Mouse (Mus musculus) ES-E14 (cell line): Measurements from ENCODE around the gene Slit2. TPM values are rescaled to one million over a fixed set of nuclear protein-coding genes. Genes with fewer than 3 reads are reported as not detected.

Source experiments
- DNase-seq: peaks from one replicate; pipeline ENCODE4 v3.0.0-alpha.2; 2013; ENCODE audit warnings: low read depth, low spot score
- H3K27ac ChIP-seq: 2 replicates; pipeline ENCODE4 v1.5.1; 2012; ENCODE audit warnings: low read depth, mild to moderate bottlenecking, low read length, moderate library complexity, mixed read lengths; ENCODE audit not compliant: poor library complexity, insufficient read depth, severe bottlenecking
- H3K36me3 ChIP-seq: 2 replicates; pipeline ENCODE4 v1.6.1; 2012; ENCODE audit warnings: mild to moderate bottlenecking, low read length, moderate library complexity, mixed read lengths; ENCODE audit not compliant: control insufficient read depth, poor library complexity, insufficient read depth, severe bottlenecking
- H3K4me1 ChIP-seq, 2 experiments: fragments of 150-350 bp in 1 of 2; sonication (generic) in 1 of 2; 2 replicates each; pipeline ENCODE4 v1.6.1; 2012; ENCODE audit warnings: low read length in 2 of 2, mild to moderate bottlenecking in 1 of 2, mixed read lengths in 1 of 2; ENCODE audit not compliant: control insufficient read depth in 2 of 2, insufficient read depth in 2 of 2, poor library complexity in 1 of 2
- H3K4me3 ChIP-seq, 2 experiments: fragments of 150-350 bp in 1 of 2; sonication (generic) in 1 of 2; 2 replicates each; pipeline ENCODE4 v1.5.1; 2012; ENCODE audit warnings: low read length in 2 of 2, low read depth in 1 of 2, mild to moderate bottlenecking in 1 of 2, mixed read lengths in 1 of 2; ENCODE audit not compliant: insufficient read depth in 1 of 2, poor library complexity in 1 of 2, severe bottlenecking in 1 of 2
- H3K9ac ChIP-seq: 2 replicates; pipeline ENCODE4 v1.6.1; 2012; ENCODE audit warnings: low read depth, mild to moderate bottlenecking, low read length, mixed read lengths; ENCODE audit not compliant: poor library complexity, insufficient read depth, severe bottlenecking
- H3K9me3 ChIP-seq: fragments of 150-350 bp; sonication (generic); 2 replicates; pipeline ENCODE4 v1.6.1; 2012; ENCODE audit warnings: low read depth, mild to moderate bottlenecking, low read length; ENCODE audit not compliant: control insufficient read depth, insufficient read depth
- CHD2 ChIP-seq: IDR thresholded peaks from 2 replicates; pipeline ENCODE4 v1.6.1; 2014; ENCODE audit warnings: mild to moderate bottlenecking, low read depth, low read length, inconsistent platforms
- HCFC1 ChIP-seq: IDR thresholded peaks from 2 replicates; pipeline ENCODE4 v1.6.1; 2012; ENCODE audit warnings: low read length, inconsistent platforms, borderline replicate concordance; ENCODE audit not compliant: insufficient read depth
- MAFK ChIP-seq: IDR thresholded peaks from 2 replicates; pipeline ENCODE4 v1.6.1; 2014; ENCODE audit warnings: mild to moderate bottlenecking, low read depth, low read length, inconsistent platforms; ENCODE audit not compliant: insufficient read depth
- ZC3H11A ChIP-seq: IDR thresholded peaks from 2 replicates; pipeline ENCODE4 v1.6.1; 2012; ENCODE audit warnings: low read depth, mild to moderate bottlenecking, inconsistent platforms, low read length, borderline replicate concordance
- ZNF384 ChIP-seq: IDR thresholded peaks from 2 replicates; pipeline ENCODE4 v1.6.1; 2012; ENCODE audit warnings: low read depth, low read length, inconsistent platforms
- in situ Hi-C, 2 experiments: fragments of 600-800 bp; cut with MboI; formaldehyde crosslinking; loops; one replicate each; pipeline ENCODE4 v1.15.1; 2025; ENCODE audit warnings: low sequenced_read_pairs in 2 of 2, inconsistent platforms in 1 of 2; ENCODE audit not compliant: unreplicated experiment in 2 of 2
- total RNA-seq: library from RNA; depleted of rRNA; stranded (reverse); fragments of 300-350 nt; gene quantifications from 2 replicates; pipeline ENCODE4 v1.2.3, GENCODE M21; 2012

Slit2 gene
- total RNA-seq, 1 experiment: 4.6 TPM

GRCm38 (mm10) chr5:48058612-48059011 lies 75.7 kb downstream of the Slit2 start:
- Histone ChIP-seq H3K27ac (no peak overlapping the region), H3K9me3 (no peaks in the 10 kb centered on the region), H3K4me1 (no peaks in the 10 kb centered on the region), H3K9ac (no peak overlapping the region), H3K4me3 (no peak overlapping the region), H3K36me3 (no peaks in the 10 kb centered on the region)
- TF ChIP-seq HCFC1 (no peak), ZC3H11A (no peak), ZNF384 (no peak), CHD2 (no peak), MAFK (no peak)
- in situ Hi-C loops: no loop called here
- no peak for DNase-seq

- Histone ChIP-seq H3K9ac (no peak overlapping the region), H3K27ac (no peak overlapping the region), H3K36me3 (no peaks in the 10 kb centered on the region), H3K4me3 (no peak overlapping the region), H3K9me3 (no peaks in the 10 kb centered on the region), H3K4me1 (no peaks in the 10 kb centered on the region)
- no peak for TF ChIP-seq MAFK
- no peak for TF ChIP-seq HCFC1
- DNase-seq: no peak
- in situ Hi-C loops: no loop called here
Observed at GRCm38 (mm10) chr5:48060715-48061114, 77.8 kb downstream of the Slit2 start.

GRCm38 (mm10) chr5:48078730-48079129 lies 95.8 kb downstream of the Slit2 start:
- no peak for DNase-seq
- H3K36me3 ChIP-seq: no peaks in the 10 kb centered on the region
- no peaks in the 10 kb centered on the region for H3K9me3 ChIP-seq
- H3K4me1 ChIP-seq: no peaks in the 10 kb centered on the region
- TF ChIP-seq ZC3H11A (no peak), HCFC1 (no peak), CHD2 (no peak), ZNF384 (no peak), MAFK (no peak)
- no peak overlapping the region for H3K4me3 ChIP-seq
- H3K27ac ChIP-seq: no peak overlapping the region
- in situ Hi-C loops: no loop called here
- H3K9ac ChIP-seq: no peak overlapping the region

GRCm38 (mm10) chr5:48081223-48081881 lies 98.4 kb downstream of the Slit2 start:
- no peak overlapping the region for H3K9ac ChIP-seq
- H3K4me1 ChIP-seq: no peaks in the 10 kb centered on the region
- no peaks in the 10 kb centered on the region for H3K9me3 ChIP-seq
- H3K36me3 ChIP-seq: no peaks in the 10 kb centered on the region
- in situ Hi-C loops: no loop called here
- no peak for DNase-seq
- no peak overlapping the region for H3K27ac ChIP-seq
- TF ChIP-seq MAFK (no peak), ZNF384 (no peak), HCFC1 (no peak), ZC3H11A (no peak), CHD2 (no peak)
- H3K4me3 ChIP-seq: no peak overlapping the region

GRCm38 (mm10) chr5:48113400-48113799 lies 130.5 kb downstream of the Slit2 start:
- Histone ChIP-seq H3K36me3 (no peaks in the 10 kb centered on the region), H3K9ac (no peak overlapping the region), H3K9me3 (no peaks in the 10 kb centered on the region), H3K4me1 (no peaks in the 10 kb centered on the region), H3K4me3 (no peak overlapping the region), H3K27ac (no peak overlapping the region)
- no peak for DNase-seq
- TF ChIP-seq MAFK (no peak), CHD2 (no peak), ZC3H11A (no peak), HCFC1 (no peak), ZNF384 (no peak)
- in situ Hi-C loops: no loop called here
